Mouse (Mus musculus): Measurements from ENCODE around the gene Ippk. TPM values are rescaled to one million over a fixed set of nuclear protein-coding genes. Genes with fewer than 3 reads are reported as not detected.

Ippk gene
- polyA plus RNA-seq, 1 experiment, result 4.5 TPM

GRCm38 (mm10) chr13:49460276-49460675 is 39.2 kb downstream of the Ippk start:
- H3K27me3 ChIP-seq (ENCODE audit: control insufficient read depth, insufficient read depth, insufficient read length), result no peaks in the 10 kb centered on the region
- H3K36me3 ChIP-seq (ENCODE audit: control insufficient read depth, insufficient read depth), result peaks cover 40% of the 10 kb centered on the region
- H3ac ChIP-seq (ENCODE audit: control insufficient read depth, insufficient read length), result no peak overlapping the region
- TF ChIP-seq CEBPB (IDR thresholded peaks at IDR 0.05; ENCODE audit: insufficient read depth, poor library complexity, severe bottlenecking), result 0 out of 2 replicates have a peak, but pooled peaks have one; percentile 43
- no peak for TF ChIP-seq MYOG (IDR thresholded peaks at IDR 0.05; ENCODE audit: control insufficient read depth in 1 of 3, insufficient read depth in 1 of 3, insufficient read length in 2 of 3, low read depth in 2 of 3)
- H3K79me2 ChIP-seq (ENCODE audit: control insufficient read depth, insufficient read depth), result no peaks in the 10 kb centered on the region
- H3K4me2 ChIP-seq (ENCODE audit: low read depth), result no peak overlapping the region
- no peak overlapping the region for H3K4me3 ChIP-seq

- peaks cover 40% of the 10 kb centered on the region for H3K36me3 ChIP-seq (ENCODE audit: control insufficient read depth, insufficient read depth)
- TF ChIP-seq POLR2AphosphoS2 (IDR thresholded peaks at IDR 0.05; ENCODE audit: insufficient read length, low read depth), result no peak
- TF ChIP-seq E2F4 (IDR thresholded peaks at IDR 0.05; ENCODE audit: insufficient read depth), result no peak
- TF ChIP-seq CEBPB (IDR thresholded peaks at IDR 0.05; ENCODE audit: insufficient read depth, poor library complexity, severe bottlenecking), result no peak
- no peak for TF ChIP-seq SRF (IDR thresholded peaks at IDR 0.05; ENCODE audit: control insufficient read depth, insufficient read length, low read depth)
- no peak for TF ChIP-seq MYOG (IDR thresholded peaks at IDR 0.05; ENCODE audit: control insufficient read depth in 1 of 3, insufficient read depth in 1 of 3, insufficient read length in 2 of 3, low read depth in 2 of 3)
- no peak for TF ChIP-seq REST (IDR thresholded peaks at IDR 0.05; ENCODE audit: insufficient read depth, insufficient read length)
- TF ChIP-seq TCF12 (IDR thresholded peaks at IDR 0.05; ENCODE audit: insufficient read depth, poor library complexity, severe bottlenecking), result no peak
- no peak for TF ChIP-seq POLR2A (IDR thresholded peaks at IDR 0.05; ENCODE audit: insufficient read length, low read depth)
- no peak for TF ChIP-seq USF1 (IDR thresholded peaks at IDR 0.05; ENCODE audit: low read depth)
- no peak for TF ChIP-seq TCF3 (IDR thresholded peaks at IDR 0.05; ENCODE audit: insufficient read length, low read depth)
- no peak for TF ChIP-seq MAX (IDR thresholded peaks at IDR 0.05; ENCODE audit: low read depth)
- TF ChIP-seq MYOD1 (IDR thresholded peaks at IDR 0.05; ENCODE audit: control insufficient read depth in 1 of 3, insufficient read length in 2 of 3, low read depth in 2 of 3), result no peak
- no peak overlapping the region for H3K4me3 ChIP-seq
- no peak overlapping the region for H3K4me2 ChIP-seq (ENCODE audit: low read depth)
- no peak overlapping the region for H3ac ChIP-seq (ENCODE audit: control insufficient read depth, insufficient read length)
- H3K27me3 ChIP-seq (ENCODE audit: control insufficient read depth, insufficient read depth, insufficient read length), result no peaks in the 10 kb centered on the region
- H3K79me2 ChIP-seq (ENCODE audit: control insufficient read depth, insufficient read depth), result no peaks in the 10 kb centered on the region
These were observed 39.8 kb downstream of the Ippk start for GRCm38 (mm10) chr13:49460692-49461414.

DNA sequence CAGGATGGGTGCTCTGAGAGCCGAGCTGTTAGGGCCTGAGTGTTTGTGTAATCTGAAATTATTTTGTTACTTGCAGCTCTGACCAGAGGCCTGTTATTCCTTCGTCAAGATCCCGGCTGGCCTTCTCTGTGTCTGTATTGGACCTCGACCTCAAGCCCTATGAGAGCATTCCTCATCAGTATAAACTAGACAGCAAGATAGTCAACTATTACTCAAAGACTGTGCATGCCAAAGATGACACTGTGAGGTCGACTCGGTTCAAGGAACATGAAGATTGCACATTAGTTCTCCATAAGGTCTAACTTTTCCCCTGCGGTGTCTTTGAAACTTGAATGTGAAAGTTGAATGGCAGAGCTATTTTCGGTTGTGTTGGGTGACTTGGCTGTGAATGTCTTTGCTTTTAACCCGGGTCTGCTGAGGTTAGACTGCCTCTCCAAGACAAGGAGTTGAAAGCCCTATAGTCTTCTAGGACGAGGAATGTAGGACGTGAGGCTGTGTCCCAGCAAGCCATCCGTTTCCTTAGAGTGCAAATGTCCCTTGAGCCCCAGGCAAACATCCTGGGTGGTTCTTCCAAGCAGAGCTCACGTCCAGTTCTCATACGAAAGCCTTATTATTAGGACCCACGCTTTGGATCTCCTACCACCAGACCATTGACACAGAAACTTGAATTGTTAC is 40.5 kb downstream of the Ippk start:
- H3K79me2 ChIP-seq (ENCODE audit: control insufficient read depth, insufficient read depth), result no peaks in the 10 kb centered on the region
- no peak overlapping the region for H3ac ChIP-seq (ENCODE audit: control insufficient read depth, insufficient read length)
- H3K4me3 ChIP-seq, result no peak overlapping the region
- H3K4me2 ChIP-seq (ENCODE audit: low read depth), result no peak overlapping the region
- no peaks in the 10 kb centered on the region for H3K27me3 ChIP-seq (ENCODE audit: control insufficient read depth, insufficient read depth, insufficient read length)
- peaks cover 40% of the 10 kb centered on the region for H3K36me3 ChIP-seq (ENCODE audit: control insufficient read depth, insufficient read depth)
- TF ChIP-seq POLR2A (IDR thresholded peaks at IDR 0.05; ENCODE audit: insufficient read length, low read depth), result no peak
- no peak for TF ChIP-seq E2F4 (IDR thresholded peaks at IDR 0.05; ENCODE audit: insufficient read depth)
- TF ChIP-seq TCF12 (IDR thresholded peaks at IDR 0.05; ENCODE audit: insufficient read depth, poor library complexity, severe bottlenecking), result no peak
- TF ChIP-seq REST (IDR thresholded peaks at IDR 0.05; ENCODE audit: insufficient read depth, insufficient read length), result no peak
- no peak for TF ChIP-seq MYOG (IDR thresholded peaks at IDR 0.05; ENCODE audit: control insufficient read depth in 1 of 3, insufficient read depth in 1 of 3, insufficient read length in 2 of 3, low read depth in 2 of 3)
- TF ChIP-seq CEBPB (IDR thresholded peaks at IDR 0.05; ENCODE audit: insufficient read depth, poor library complexity, severe bottlenecking), result no peak
- no peak for TF ChIP-seq MAX (IDR thresholded peaks at IDR 0.05; ENCODE audit: low read depth)
- no peak for TF ChIP-seq POLR2AphosphoS2 (IDR thresholded peaks at IDR 0.05; ENCODE audit: insufficient read length, low read depth)
- no peak for TF ChIP-seq SRF (IDR thresholded peaks at IDR 0.05; ENCODE audit: control insufficient read depth, insufficient read length, low read depth)
- no peak for TF ChIP-seq USF1 (IDR thresholded peaks at IDR 0.05; ENCODE audit: low read depth)
- TF ChIP-seq MYOD1 (IDR thresholded peaks at IDR 0.05; ENCODE audit: control insufficient read depth in 1 of 3, insufficient read length in 2 of 3, low read depth in 2 of 3), result no peak
- no peak for TF ChIP-seq TCF3 (IDR thresholded peaks at IDR 0.05; ENCODE audit: insufficient read length, low read depth)

DNA sequence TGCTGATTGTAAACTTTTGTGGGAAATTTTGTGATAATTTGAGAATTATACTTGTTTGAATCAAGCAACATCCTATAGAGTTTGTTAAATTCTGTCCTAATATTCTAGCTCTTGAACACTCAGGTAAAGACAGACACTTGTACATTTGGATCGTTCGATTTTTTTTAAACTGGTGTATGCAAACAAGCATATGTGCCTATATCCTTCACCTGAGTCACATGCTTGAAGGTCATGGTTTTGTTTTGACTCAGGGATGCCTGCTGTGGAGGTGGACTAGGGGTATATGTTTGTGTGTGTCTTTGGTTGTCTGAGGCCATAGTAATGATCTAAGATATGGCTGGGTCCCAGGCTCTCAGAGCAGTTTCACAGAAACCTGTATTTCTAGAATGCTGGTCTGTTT is 41.9 kb downstream of the Ippk start:
- TF ChIP-seq USF1 (IDR thresholded peaks at IDR 0.05; ENCODE audit: low read depth), result no peak
- H3K36me3 ChIP-seq (ENCODE audit: control insufficient read depth, insufficient read depth), result peaks cover 40% of the 10 kb centered on the region
- no peaks in the 10 kb centered on the region for H3K27me3 ChIP-seq (ENCODE audit: control insufficient read depth, insufficient read depth, insufficient read length)
- no peaks in the 10 kb centered on the region for H3K79me2 ChIP-seq (ENCODE audit: control insufficient read depth, insufficient read depth)
- H3ac ChIP-seq (ENCODE audit: control insufficient read depth, insufficient read length), result no peak overlapping the region
- H3K4me2 ChIP-seq (ENCODE audit: low read depth), result no peak overlapping the region
- H3K4me3 ChIP-seq, result no peak overlapping the region

- Histone ChIP-seq H3K79me2 (ENCODE audit: control insufficient read depth, insufficient read depth) (no peaks in the 10 kb centered on the region), H3K36me3 (ENCODE audit: control insufficient read depth, insufficient read depth) (peaks cover 40% of the 10 kb centered on the region), H3K4me3 (no peak overlapping the region), H3K27me3 (ENCODE audit: control insufficient read depth, insufficient read depth, insufficient read length) (no peaks in the 10 kb centered on the region), H3ac (ENCODE audit: control insufficient read depth, insufficient read length) (no peak overlapping the region), H3K4me2 (ENCODE audit: low read depth) (no peak overlapping the region)
- TF ChIP-seq MYOD1 (IDR thresholded peaks at IDR 0.05; ENCODE audit: control insufficient read depth in 1 of 3, insufficient read length in 2 of 3, low read depth in 2 of 3) (no peak), USF1 (IDR thresholded peaks at IDR 0.05; ENCODE audit: low read depth) (no peak), MAX (IDR thresholded peaks at IDR 0.05; ENCODE audit: low read depth) (no peak), SRF (IDR thresholded peaks at IDR 0.05; ENCODE audit: control insufficient read depth, insufficient read length, low read depth) (no peak), POLR2AphosphoS2 (IDR thresholded peaks at IDR 0.05; ENCODE audit: insufficient read length, low read depth) (no peak), TCF3 (IDR thresholded peaks at IDR 0.05; ENCODE audit: insufficient read length, low read depth) (no peak), E2F4 (IDR thresholded peaks at IDR 0.05; ENCODE audit: insufficient read depth) (no peak), CEBPB (IDR thresholded peaks at IDR 0.05; ENCODE audit: insufficient read depth, poor library complexity, severe bottlenecking) (no peak), MYOG (IDR thresholded peaks at IDR 0.05; ENCODE audit: control insufficient read depth in 1 of 3, insufficient read depth in 1 of 3, insufficient read length in 2 of 3, low read depth in 2 of 3) (no peak), POLR2A (IDR thresholded peaks at IDR 0.05; ENCODE audit: insufficient read length, low read depth) (no peak), TCF12 (IDR thresholded peaks at IDR 0.05; ENCODE audit: insufficient read depth, poor library complexity, severe bottlenecking) (no peak), REST (IDR thresholded peaks at IDR 0.05; ENCODE audit: insufficient read depth, insufficient read length) (no peak)
These were observed 44.8 kb downstream of the Ippk start for GRCm38 (mm10) chr13:49465875-49466274.

Data from myocyte (in vitro differentiated cells).